Mouse (Mus musculus) hindbrain, embryonic 16.5 days (tissue): ENCODE data around the gene Peg10. TPM values are rescaled to one million over a fixed set of nuclear protein-coding genes. Genes with fewer than 3 reads are reported as not detected.
A peak's percentile ranks its signal among the peaks of the same experiment; 100 is the strongest.

Experiments
- ATAC-seq: fragments of 200-750 bp; cut with Nextera tagmentation; 2 replicates; pipeline ENCODE4 v1.8.0; 2017; ENCODE audit warnings: moderate TSS enrichment, moderate library complexity
- H3K27ac ChIP-seq: fragments of 300-500 bp; sonication (generic); 2 replicates; pipeline ENCODE4 v1.5.1; 2014; ENCODE audit warnings: low read depth, mild to moderate bottlenecking, control low read depth, low read length, moderate library complexity
- H3K27me3 ChIP-seq: fragments of 300-500 bp; sonication (generic); replicated peaks from 2 replicates; pipeline ENCODE4 v1.6.1; 2014; ENCODE audit warnings: low read length; ENCODE audit not compliant: control insufficient read depth, insufficient read depth
- H3K36me3 ChIP-seq: fragments of 300-500 bp; sonication (generic); 2 replicates; pipeline ENCODE4 v1.6.1; 2014; ENCODE audit warnings: mild to moderate bottlenecking, low read length, moderate library complexity, mixed read lengths; ENCODE audit not compliant: control insufficient read depth, insufficient read depth
- H3K4me1 ChIP-seq: fragments of 300-500 bp; sonication (generic); 2 replicates; pipeline ENCODE4 v1.6.1; 2014; ENCODE audit warnings: low read depth, low read length; ENCODE audit not compliant: control insufficient read depth, insufficient read depth
- H3K4me2 ChIP-seq: fragments of 300-500 bp; sonication (generic); 2 replicates; pipeline ENCODE4 v1.6.1; 2014; ENCODE audit warnings: mild to moderate bottlenecking, low read length, control low read depth, moderate library complexity
- H3K4me3 ChIP-seq: fragments of 300-500 bp; sonication (generic); 2 replicates; pipeline ENCODE4 v1.5.1; 2014; ENCODE audit warnings: mild to moderate bottlenecking, low read length, control low read depth, moderate library complexity
- H3K9ac ChIP-seq: fragments of 300-500 bp; sonication (generic); 2 replicates; pipeline ENCODE4 v1.6.1; 2014; ENCODE audit warnings: low read depth, mild to moderate bottlenecking, control low read depth, low read length, moderate library complexity
- H3K9me3 ChIP-seq: fragments of 300-500 bp; sonication (generic); 2 replicates; pipeline ENCODE4 v1.6.1; 2014; ENCODE audit warnings: mild to moderate bottlenecking, low read length, moderate library complexity; ENCODE audit not compliant: control insufficient read depth
- WGBS: fragments of 180-500 bp; shearing (Covaris S2); extraction: QIAGEN DNeasy Blood & Tissue Kit; methylation state at CpG from one replicate; pipeline ENCODE4 v1.1.7; 2014; 5-methylcytosine and 5-hydroxymethylcytosine counted together
- polyA plus RNA-seq: library from polyadenylated mRNA; unstranded; fragments of >200 nt; fragmentation: Nextera tagmentation; extraction: Ambion mirVana; gene quantifications from 2 replicates; pipeline ENCODE4 v1.2.1, GENCODE M21; 2015

Peg10 gene
- polyA plus RNA-seq, 1 experiment from 2014 or later = 4.6 TPM

- no peaks in the 10 kb centered on the region for H3K9me3 ChIP-seq
- 47% methylated on average over 15 of the region's 15 CpGs for WGBS
- H3K9ac ChIP-seq = no peak overlapping the region
- no peaks in the 10 kb centered on the region; the same call in none of the 2 replicates for H3K4me1 ChIP-seq
- H3K36me3 ChIP-seq = no peaks in the 10 kb centered on the region
- H3K4me2 ChIP-seq = no peak overlapping the region
- H3K27ac ChIP-seq = no peak overlapping the region
- ATAC-seq = peak; percentile 60; the same call in 1 of the 2 replicates
- H3K4me3 ChIP-seq = no peak overlapping the region
- no peaks in the 10 kb centered on the region for H3K27me3 ChIP-seq
Observed at GRCm38 (mm10) chr6:4723998-4724757, 22.9 kb upstream of the Peg10 start.

- H3K4me1 ChIP-seq = no peaks in the 10 kb centered on the region
- H3K27me3 ChIP-seq = no peaks in the 10 kb centered on the region
- H3K36me3 ChIP-seq = no peaks in the 10 kb centered on the region
- no peak overlapping the region for H3K4me3 ChIP-seq
- no peaks in the 10 kb centered on the region for H3K9me3 ChIP-seq
- H3K27ac ChIP-seq = no peak overlapping the region
- no peak overlapping the region for H3K9ac ChIP-seq
- ATAC-seq = no peak
- WGBS = 85% methylated on average over 2 of the region's 2 CpGs
- no peak overlapping the region for H3K4me2 ChIP-seq
Observed at GRCm38 (mm10) chr6:4728305-4728704, 18.8 kb upstream of the Peg10 start.

- Histone ChIP-seq H3K27ac (no peak overlapping the region), H3K9me3 (no peaks in the 10 kb centered on the region), H3K27me3 (no peaks in the 10 kb centered on the region), H3K36me3 (no peaks in the 10 kb centered on the region), H3K4me1 (no peaks in the 10 kb centered on the region), H3K4me3 (no peak overlapping the region), H3K9ac (no peak overlapping the region), H3K4me2 (no peak overlapping the region)
- no peak for ATAC-seq
- 66% methylated on average over 8 of the region's 8 CpGs for WGBS
Observed at GRCm38 (mm10) chr6:4731675-4732074, 15.4 kb upstream of the Peg10 start.

GRCm38 (mm10) chr6:4733208-4733607 lies 13.9 kb upstream of the Peg10 start:
- Histone ChIP-seq H3K4me1 (peaks cover 4% of the 10 kb centered on the region), H3K9ac (no peak overlapping the region), H3K9me3 (no peaks in the 10 kb centered on the region), H3K4me2 (no peak overlapping the region), H3K4me3 (no peak overlapping the region), H3K36me3 (no peaks in the 10 kb centered on the region), H3K27ac (no peak overlapping the region), H3K27me3 (no peaks in the 10 kb centered on the region)
- no peak for ATAC-seq
- 85% methylated on average over 8 of the region's 8 CpGs for WGBS

GRCm38 (mm10) chr6:4736372-4736771 lies 10.7 kb upstream of the Peg10 start:
- H3K4me3 ChIP-seq = no peak overlapping the region
- H3K4me2 ChIP-seq = no peak overlapping the region
- H3K27ac ChIP-seq = no peak overlapping the region
- peaks cover 14% of the 10 kb centered on the region for H3K4me1 ChIP-seq
- WGBS = 89% methylated on average over 9 of the region's 9 CpGs
- H3K36me3 ChIP-seq = no peaks in the 10 kb centered on the region
- no peaks in the 10 kb centered on the region for H3K27me3 ChIP-seq
- H3K9ac ChIP-seq = no peak overlapping the region
- no peaks in the 10 kb centered on the region for H3K9me3 ChIP-seq
- ATAC-seq = no peak

- 0 out of 2 replicates have a peak, but pooled peaks have one; percentile 34 for ATAC-seq
- 0 out of 2 replicates have a peak overlapping the region, but pooled peaks have one; percentile 1 for H3K4me2 ChIP-seq
Observed at GRCm38 (mm10) chr6:4738034-4738629, 9.0 kb upstream of the Peg10 start.

GRCm38 (mm10) chr6:4738717-4739116 lies 8.4 kb upstream of the Peg10 start:
- whole genome bisulfite sequencing = 12% methylated on average over 2 of the region's 2 CpGs
- H3K4me2 ChIP-seq = no peak overlapping the region
- ATAC-seq = no peak
- no peak overlapping the region for H3K27ac ChIP-seq
- no peaks in the 10 kb centered on the region for H3K9me3 ChIP-seq
- H3K27me3 ChIP-seq = no peaks in the 10 kb centered on the region
- no peak overlapping the region for H3K9ac ChIP-seq
- H3K4me1 ChIP-seq = peaks cover 14% of the 10 kb centered on the region
- H3K4me3 ChIP-seq = no peak overlapping the region
- H3K36me3 ChIP-seq = no peaks in the 10 kb centered on the region

More at GRCm38 (mm10) chr6:4738034-4738629, 9.0 kb upstream of the Peg10 start:
- peaks cover 14% of the 10 kb centered on the region for H3K4me1 ChIP-seq
- H3K9ac ChIP-seq = no peak overlapping the region
- no peaks in the 10 kb centered on the region for H3K27me3 ChIP-seq
- H3K27ac ChIP-seq = no peak overlapping the region
- WGBS = 26% methylated on average over 11 of the region's 11 CpGs
- H3K4me3 ChIP-seq = no peak overlapping the region
- no peaks in the 10 kb centered on the region for H3K36me3 ChIP-seq
- H3K9me3 ChIP-seq = no peaks in the 10 kb centered on the region

- Histone ChIP-seq H3K9me3 (no peaks in the 10 kb centered on the region), H3K9ac (no peak overlapping the region), H3K27me3 (no peaks in the 10 kb centered on the region), H3K4me1 (peaks cover 14% of the 10 kb centered on the region), H3K4me3 (no peak overlapping the region), H3K36me3 (no peaks in the 10 kb centered on the region), H3K4me2 (peak overlapping the region; percentile 26), H3K27ac (no peak overlapping the region)
- no peak for ATAC-seq
- 12% methylated on average over 13 of the region's 13 CpGs for WGBS
Observed at GRCm38 (mm10) chr6:4739522-4740355, 7.4 kb upstream of the Peg10 start.

GRCm38 (mm10) chr6:4740511-4740910 lies 6.6 kb upstream of the Peg10 start:
- Histone ChIP-seq H3K9me3 (no peaks in the 10 kb centered on the region), H3K4me3 (no peak overlapping the region), H3K9ac (no peak overlapping the region), H3K27me3 (no peaks in the 10 kb centered on the region), H3K4me2 (peak overlapping the region; percentile 12; the same call in 1 of the 2 replicates), H3K36me3 (no peaks in the 10 kb centered on the region), H3K4me1 (peaks cover 14% of the 10 kb centered on the region), H3K27ac (no peak overlapping the region)
- no peak for ATAC-seq
- 11% methylated on average over 6 of the region's 6 CpGs for WGBS
